11 mouse cellular contexts compared by ENCODE assay signal in the genomic region with DNA sequence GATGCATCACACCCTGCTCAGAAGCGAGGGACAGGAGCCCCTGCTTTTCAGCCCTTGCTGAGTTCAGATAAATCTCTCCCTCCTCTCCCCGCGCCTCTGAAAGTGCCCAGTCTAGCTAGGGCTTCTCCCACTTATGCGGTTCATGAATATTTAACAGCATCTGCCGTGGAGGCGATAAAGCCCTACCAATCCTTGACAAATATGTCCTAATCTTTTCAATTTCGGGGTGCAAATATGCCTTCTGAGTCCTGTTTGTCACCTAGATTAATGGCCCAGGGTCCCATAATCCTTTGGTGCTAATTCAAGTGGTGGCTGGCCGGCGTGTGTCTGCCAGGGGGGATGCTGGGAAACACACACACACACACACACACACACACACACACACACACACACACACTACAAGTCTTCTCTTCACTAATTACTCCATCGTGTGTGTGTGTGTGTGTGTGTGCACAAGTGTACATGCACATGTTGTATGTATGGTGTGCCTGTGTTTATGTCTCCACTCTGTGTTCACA.
A peak's percentile ranks its signal among the peaks of the same experiment; 100 is the strongest.
DNase-seq lines count a peak whose midpoint lies in the region; ATAC-seq lines count a peak whose summit lies in the region.
"Had no signal": no experiment of that assay in that cellular context is flagged by ENCODE, and none has a peak within 500 bp of the region (broad histone marks: within the 10 kb centered on the region; RNA-seq: fewer than 3 reads in every experiment).

No protein-coding gene starts in this region.

- no peak for DNase-seq in frontal cortex, postnatal 10 days (ENCODE audit: low spot score in 2 of 2)
- peak; percentile 29 for DNase-seq in mesoderm, embryonic 11.5 days (ENCODE audit: low read depth, low spot score)
- peak; percentile 12 for DNase-seq in right cerebral cortex, postnatal 25 days
- no peak for DNase-seq in thymus, postnatal 10 days (ENCODE audit: low spot score in 2 of 2)
- DNase-seq in kidney, adult 8-10 months, result no peak
- DNase-seq: liver, postnatal 0 days had no signal

- no peaks in the 10 kb centered on the region for H3K36me3 ChIP-seq in hindbrain, embryonic 15.5 days
- no peaks in the 10 kb centered on the region for H3K36me3 ChIP-seq in heart, embryonic 12.5 days
- H3K36me3 ChIP-seq: intestine, embryonic 15.5 days had no signal

- no peaks in the 10 kb centered on the region for H3K27me3 ChIP-seq in hindbrain, embryonic 15.5 days
- H3K27me3 ChIP-seq in heart, embryonic 12.5 days (replicated peaks), result peaks cover 37% of the 10 kb centered on the region; the same call in 1 of the 2 replicates

- H3K4me1 ChIP-seq in hindbrain, embryonic 15.5 days (replicated peaks), result peaks cover 16% of the 10 kb centered on the region
- H3K4me1 ChIP-seq in heart, embryonic 12.5 days (replicated peaks), result peaks cover 3% of the 10 kb centered on the region; the same call in 1 of the 2 replicates
- H3K4me1 ChIP-seq: intestine, embryonic 15.5 days had no signal

- no peaks in the 10 kb centered on the region for H3K9me3 ChIP-seq in hindbrain, embryonic 15.5 days
- H3K9me3 ChIP-seq in heart, embryonic 12.5 days (replicated peaks), result no peaks in the 10 kb centered on the region
- H3K9me3 ChIP-seq: intestine, embryonic 15.5 days had no signal

- no peak overlapping the region for H3K4me3 ChIP-seq in hindbrain, embryonic 15.5 days
- no peak overlapping the region for H3K4me3 ChIP-seq in heart, embryonic 12.5 days
- H3K4me3 ChIP-seq: intestine, embryonic 15.5 days; myocyte had no signal

- WGBS in hindbrain, embryonic 15.5 days, result 19% methylated on average over 8 of the region's 10 CpGs
- 33% methylated on average over 10 of the region's 10 CpGs for WGBS in heart, embryonic 12.5 days

- peak; percentile 90 for ATAC-seq in frontal cortex, adult (ENCODE audit: low TSS enrichment)
- peak; percentile 75; the same call in 1 of the 2 replicates for ATAC-seq in hindbrain, embryonic 15.5 days (ENCODE audit: low FRiP score, low read depth)
- no peak for ATAC-seq in heart, embryonic 12.5 days (ENCODE audit: insufficient number of reproducible peaks, low FRiP score)
- ATAC-seq: intestine, embryonic 15.5 days; liver, postnatal 0 days had no signal

- peak overlapping the region; percentile 64 for H3K27ac ChIP-seq in hindbrain, embryonic 15.5 days (replicated peaks)
- no peak overlapping the region for H3K27ac ChIP-seq in heart, embryonic 12.5 days (ENCODE audit: poor library complexity, severe bottlenecking)
- H3K27ac ChIP-seq: intestine, embryonic 15.5 days had no signal

- 0 out of 2 replicates have a peak overlapping the region, but pooled peaks have one; percentile 14 for H3K4me2 ChIP-seq in hindbrain, embryonic 15.5 days
- H3K4me2 ChIP-seq in heart, embryonic 12.5 days, result no peak overlapping the region
- H3K4me2 ChIP-seq: intestine, embryonic 15.5 days had no signal

- H3K9ac ChIP-seq in hindbrain, embryonic 15.5 days, result no peak overlapping the region
- no peak overlapping the region for H3K9ac ChIP-seq in heart, embryonic 12.5 days
- H3K9ac ChIP-seq: intestine, embryonic 15.5 days; liver, postnatal 0 days had no signal

Comparison
In these comparisons a context has a peak if more than half of its experiments do, and no peak if none do; other contexts are left out.
1. DNase-seq: peak in mesoderm, embryonic 11.5 days (single experiment) and right cerebral cortex, postnatal 25 days (single experiment); none in frontal cortex, postnatal 10 days (0 of 2), thymus, postnatal 10 days (0 of 2) and kidney, adult 8-10 months (0 of 2).